Mouse (Mus musculus): Measurements from ENCODE around the gene Atg5. TPM values are rescaled to one million over a fixed set of nuclear protein-coding genes. Genes with fewer than 3 reads are reported as not detected.
A peak's percentile ranks its signal among the peaks of the same experiment; 100 is the strongest.

Atg5 gene
- polyA plus RNA-seq, 1 experiment from 2014 or later = 60.4 TPM

DNA sequence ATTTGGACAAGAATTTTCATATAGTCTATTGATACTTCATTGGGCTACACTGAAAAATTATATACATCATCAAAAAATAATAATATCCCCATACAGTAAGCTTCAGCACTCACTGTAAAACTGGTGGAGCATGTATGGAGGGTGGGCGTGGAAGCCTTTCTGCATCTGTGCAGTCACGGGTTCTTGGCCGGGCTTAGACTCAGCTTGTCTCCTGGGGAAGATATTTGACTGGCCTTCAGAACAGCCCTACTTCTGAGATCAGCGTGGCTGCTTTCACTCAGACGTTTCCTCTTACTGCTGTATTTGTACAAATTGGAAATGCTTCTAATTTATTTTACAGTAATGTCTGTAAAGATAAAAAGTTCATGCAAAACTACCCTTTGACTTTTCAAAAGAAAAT is 71.2 kb downstream of the Atg5 start:
- 82% methylated on average over 5 of the region's 5 CpGs for WGBS
- Histone ChIP-seq H3K36me3 (ENCODE audit: control insufficient read depth, insufficient read depth, low read length) (no peaks in the 10 kb centered on the region), H3K9me3 (ENCODE audit: control insufficient read depth, low read length) (no peaks in the 10 kb centered on the region), H3K27me3 (ENCODE audit: control insufficient read depth, insufficient read depth, low read length) (no peaks in the 10 kb centered on the region), H3K27ac (ENCODE audit: low read depth, low read length) (no peak overlapping the region), H3K9ac (ENCODE audit: low read length) (no peak overlapping the region), H3K4me1 (ENCODE audit: control insufficient read depth, insufficient read depth, low read length) (0 out of 2 replicates have a peak, but pooled peaks cover 4% of the 10 kb centered on the region), H3K4me2 (no peak overlapping the region), H3K4me3 (ENCODE audit: low read depth, low read length) (no peak overlapping the region)
- DNase-seq (ENCODE audit: low spot score, missing footprints) = no peak
- ATAC-seq (ENCODE audit: low FRiP score) = no peak

DNA sequence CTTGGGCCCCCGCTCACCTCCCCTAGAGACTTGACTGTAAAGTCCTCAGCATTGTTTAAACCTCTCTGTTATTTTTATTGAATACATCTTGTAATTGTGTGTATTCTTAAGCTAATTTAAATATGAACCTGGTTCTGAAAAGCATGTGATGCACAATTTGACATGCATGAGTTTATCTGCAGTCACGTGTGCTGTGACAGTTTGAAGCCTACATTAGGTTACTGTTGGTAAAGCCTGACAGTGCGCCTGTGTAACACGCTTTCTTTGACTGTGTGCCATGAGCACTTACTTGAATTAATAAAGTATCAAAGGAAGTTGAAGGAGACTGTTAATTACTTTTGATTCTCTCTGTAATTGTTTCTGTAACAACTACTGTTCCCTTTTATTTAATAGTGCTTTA is 72.8 kb downstream of the Atg5 start:
- no peak overlapping the region for H3K9ac ChIP-seq (ENCODE audit: low read length)
- peak; percentile 71 for DNase-seq (ENCODE audit: low spot score, missing footprints)
- no peak overlapping the region for H3K4me2 ChIP-seq
- 89% methylated on average over 4 of the region's 4 CpGs for WGBS
- H3K36me3 ChIP-seq (ENCODE audit: control insufficient read depth, insufficient read depth, low read length) = no peaks in the 10 kb centered on the region
- H3K9me3 ChIP-seq (ENCODE audit: control insufficient read depth, low read length) = no peaks in the 10 kb centered on the region
- ATAC-seq (ENCODE audit: low FRiP score) = no peak
- H3K4me3 ChIP-seq (ENCODE audit: low read depth, low read length) = no peak overlapping the region
- H3K27me3 ChIP-seq (ENCODE audit: control insufficient read depth, insufficient read depth, low read length) = no peaks in the 10 kb centered on the region
- 0 out of 2 replicates have a peak, but pooled peaks cover 4% of the 10 kb centered on the region for H3K4me1 ChIP-seq (ENCODE audit: control insufficient read depth, insufficient read depth, low read length)
- no peak overlapping the region for H3K27ac ChIP-seq (ENCODE audit: low read depth, low read length)

DNA sequence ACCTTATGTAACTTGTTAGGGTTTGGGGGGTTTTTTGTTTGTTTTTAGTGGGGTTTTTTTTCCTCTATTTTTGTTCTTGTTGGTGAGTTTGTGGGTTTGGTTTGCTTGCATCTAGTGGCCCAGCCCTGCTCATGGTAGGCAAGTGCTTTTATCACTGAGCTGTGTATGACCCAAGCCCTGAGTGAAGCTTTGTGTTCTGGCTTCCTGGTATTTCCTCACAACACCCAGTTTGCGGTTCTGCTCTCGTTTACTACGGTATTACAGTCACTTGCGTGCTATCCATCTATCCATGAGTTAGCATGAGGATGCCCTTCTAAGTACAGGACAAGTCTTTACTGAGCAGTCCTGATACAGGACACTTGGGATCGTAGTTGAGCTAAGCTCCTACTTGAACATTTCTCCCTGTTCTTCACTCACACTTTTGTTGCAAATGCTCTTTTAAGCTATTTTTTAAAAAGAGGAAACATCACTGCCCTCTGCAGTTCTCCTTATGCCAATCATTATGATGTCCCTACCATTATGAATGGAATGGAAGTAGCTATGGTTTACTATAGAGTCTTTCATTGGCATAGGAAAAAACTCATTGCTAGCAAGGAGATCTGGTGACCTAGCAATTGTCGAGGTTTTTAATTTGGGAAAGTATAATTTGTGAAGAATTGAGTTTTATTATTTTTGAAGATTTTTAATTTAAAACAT is 73.8 kb downstream of the Atg5 start:
- no peaks in the 10 kb centered on the region for H3K36me3 ChIP-seq (ENCODE audit: control insufficient read depth, insufficient read depth, low read length)
- no peak overlapping the region for H3K4me3 ChIP-seq (ENCODE audit: low read depth, low read length)
- WGBS = 96% methylated on average over 6 of the region's 6 CpGs
- H3K27me3 ChIP-seq (ENCODE audit: control insufficient read depth, insufficient read depth, low read length) = no peaks in the 10 kb centered on the region
- H3K9ac ChIP-seq (ENCODE audit: low read length) = no peak overlapping the region
- 0 out of 2 replicates have a peak, but pooled peaks cover 4% of the 10 kb centered on the region for H3K4me1 ChIP-seq (ENCODE audit: control insufficient read depth, insufficient read depth, low read length)
- DNase-seq (ENCODE audit: low spot score, missing footprints) (peak; percentile 60), ATAC-seq (ENCODE audit: low FRiP score) (no peak)
- no peak overlapping the region for H3K27ac ChIP-seq (ENCODE audit: low read depth, low read length)
- no peaks in the 10 kb centered on the region for H3K9me3 ChIP-seq (ENCODE audit: control insufficient read depth, low read length)
- H3K4me2 ChIP-seq = no peak overlapping the region

DNA sequence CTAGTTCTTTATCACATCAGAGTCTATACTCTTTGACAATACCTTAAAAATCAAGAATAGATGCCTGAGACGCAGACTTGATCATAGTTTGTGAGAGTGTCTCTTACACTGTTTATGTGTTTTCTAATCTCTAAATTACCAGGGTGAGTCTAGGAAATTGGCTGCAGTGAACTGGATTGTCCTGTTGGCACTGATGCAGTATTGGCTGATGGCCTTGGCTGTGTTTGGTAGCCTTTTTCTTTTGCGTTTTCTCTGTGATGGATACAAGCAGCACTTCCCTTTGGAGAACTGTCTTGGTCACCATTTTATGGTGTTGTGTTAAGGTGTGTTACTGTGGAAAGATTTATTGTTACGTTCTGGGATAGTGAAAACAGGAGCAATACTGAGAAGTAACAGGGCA is 75.2 kb downstream of the Atg5 start:
- 91% methylated on average over 3 of the region's 3 CpGs for WGBS
- no peak for ATAC-seq (ENCODE audit: low FRiP score)

DNA sequence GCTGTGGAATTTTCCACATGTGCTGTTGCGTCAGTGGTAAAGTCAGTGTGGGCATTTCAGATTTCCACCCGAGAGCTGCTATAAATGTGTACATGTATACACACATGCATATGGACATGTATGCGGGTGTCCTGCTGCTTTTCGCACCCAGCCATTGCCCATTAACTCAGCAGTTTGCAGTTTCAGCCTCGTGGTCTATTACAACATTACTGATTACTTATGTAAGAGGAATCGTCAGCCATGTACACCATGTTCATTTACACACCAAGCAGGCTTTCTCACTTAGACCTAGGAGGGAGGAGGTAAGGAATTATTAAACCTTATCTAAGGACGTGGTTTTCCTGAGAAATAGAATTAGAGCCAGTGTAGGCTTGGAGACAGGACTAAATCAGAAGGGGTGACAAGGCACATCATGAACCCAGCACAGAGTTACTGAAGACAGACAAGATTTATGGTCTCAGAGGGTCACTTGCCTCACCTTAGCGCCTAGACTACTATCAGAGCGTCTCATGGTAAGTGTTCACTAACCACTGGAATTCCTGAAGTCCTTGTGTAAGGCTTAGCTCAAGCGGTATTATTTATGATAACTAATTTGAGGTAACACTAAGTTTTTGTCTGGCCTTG is 79.5 kb downstream of the Atg5 start:
- ATAC-seq (ENCODE audit: low FRiP score) (no peak), DNase-seq (ENCODE audit: low spot score, missing footprints) (peak; percentile 67)
- Histone ChIP-seq H3K27me3 (ENCODE audit: control insufficient read depth, insufficient read depth, low read length) (no peaks in the 10 kb centered on the region), H3K9me3 (ENCODE audit: control insufficient read depth, low read length) (no peaks in the 10 kb centered on the region), H3K9ac (ENCODE audit: low read length) (no peak overlapping the region), H3K4me2 (no peak overlapping the region), H3K36me3 (ENCODE audit: control insufficient read depth, insufficient read depth, low read length) (no peaks in the 10 kb centered on the region), H3K4me1 (ENCODE audit: control insufficient read depth, insufficient read depth, low read length) (no peaks in the 10 kb centered on the region), H3K4me3 (ENCODE audit: low read depth, low read length) (no peak overlapping the region), H3K27ac (ENCODE audit: low read depth, low read length) (no peak overlapping the region)
- WGBS = 94% methylated on average over 10 of the region's 10 CpGs

More for the DNA sequence above, 75.2 kb downstream of the Atg5 start:
- H3K27me3 ChIP-seq (ENCODE audit: control insufficient read depth, insufficient read depth, low read length) = no peaks in the 10 kb centered on the region
- 0 out of 2 replicates have a peak, but pooled peaks cover 3% of the 10 kb centered on the region for H3K4me1 ChIP-seq (ENCODE audit: control insufficient read depth, insufficient read depth, low read length)
- H3K4me2 ChIP-seq = no peak overlapping the region
- no peak overlapping the region for H3K9ac ChIP-seq (ENCODE audit: low read length)
- H3K36me3 ChIP-seq (ENCODE audit: control insufficient read depth, insufficient read depth, low read length) = no peaks in the 10 kb centered on the region
- H3K9me3 ChIP-seq (ENCODE audit: control insufficient read depth, low read length) = no peaks in the 10 kb centered on the region
- H3K4me3 ChIP-seq (ENCODE audit: low read depth, low read length) = no peak overlapping the region
- no peak overlapping the region for H3K27ac ChIP-seq (ENCODE audit: low read depth, low read length)
- peak; percentile 14 for DNase-seq (ENCODE audit: low spot score, missing footprints)

DNA sequence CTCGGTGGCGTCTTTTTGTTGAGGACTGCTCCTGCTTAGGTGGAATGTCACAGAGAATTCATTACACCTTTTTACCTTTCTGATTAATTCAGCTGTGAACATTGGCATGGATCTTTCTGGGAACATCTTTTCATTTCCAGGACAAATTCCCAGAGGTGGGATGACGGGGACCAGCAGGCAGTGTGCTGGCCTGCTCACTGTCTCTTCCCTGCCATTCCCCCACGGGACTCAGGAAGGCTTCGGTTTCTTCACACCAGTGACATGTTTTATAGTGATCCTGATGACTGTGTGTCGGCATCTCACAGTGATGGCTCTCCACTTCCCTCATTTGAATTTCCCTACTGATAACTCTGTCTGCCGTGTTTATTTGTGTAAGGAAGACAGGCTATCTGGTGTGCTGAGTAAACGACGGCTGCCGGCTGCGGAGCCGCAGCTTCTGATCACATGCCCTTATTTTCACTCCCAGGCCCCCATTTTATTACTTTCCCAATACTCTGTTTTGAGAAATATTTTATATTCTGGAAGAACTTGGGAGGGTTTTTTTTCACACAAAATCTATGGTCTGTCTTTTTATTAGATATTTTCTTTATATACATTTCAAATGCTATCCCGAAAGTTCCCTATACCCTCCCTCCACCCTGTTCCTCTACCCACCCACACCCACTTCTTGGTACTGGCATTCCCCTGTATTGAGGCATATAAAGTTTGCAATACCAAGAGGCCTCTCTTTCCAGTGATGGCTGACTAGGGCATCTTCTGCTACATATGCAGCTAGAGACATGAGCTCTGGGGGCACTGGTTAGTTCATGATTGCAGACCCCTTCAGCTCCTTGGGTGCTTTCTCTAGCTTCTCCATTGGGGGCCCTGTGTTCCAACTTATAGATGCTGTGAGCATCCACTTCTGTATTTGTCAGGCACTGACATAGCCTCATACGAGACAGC is 80.6 kb downstream of the Atg5 start:
- H3K9ac ChIP-seq (ENCODE audit: low read length) = no peak overlapping the region
- H3K27ac ChIP-seq (ENCODE audit: low read depth, low read length) = no peak overlapping the region
- no peaks in the 10 kb centered on the region for H3K36me3 ChIP-seq (ENCODE audit: control insufficient read depth, insufficient read depth, low read length)
- no peak overlapping the region for H3K4me3 ChIP-seq (ENCODE audit: low read depth, low read length)
- H3K4me1 ChIP-seq (ENCODE audit: control insufficient read depth, insufficient read depth, low read length) = no peaks in the 10 kb centered on the region
- no peak overlapping the region for H3K4me2 ChIP-seq
- ATAC-seq (ENCODE audit: low FRiP score) = no peak
- WGBS = 86% methylated on average over 14 of the region's 14 CpGs
- no peaks in the 10 kb centered on the region for H3K27me3 ChIP-seq (ENCODE audit: control insufficient read depth, insufficient read depth, low read length)
- no peaks in the 10 kb centered on the region for H3K9me3 ChIP-seq (ENCODE audit: control insufficient read depth, low read length)
- peak; percentile 70 for DNase-seq (ENCODE audit: low spot score, missing footprints)

DNA sequence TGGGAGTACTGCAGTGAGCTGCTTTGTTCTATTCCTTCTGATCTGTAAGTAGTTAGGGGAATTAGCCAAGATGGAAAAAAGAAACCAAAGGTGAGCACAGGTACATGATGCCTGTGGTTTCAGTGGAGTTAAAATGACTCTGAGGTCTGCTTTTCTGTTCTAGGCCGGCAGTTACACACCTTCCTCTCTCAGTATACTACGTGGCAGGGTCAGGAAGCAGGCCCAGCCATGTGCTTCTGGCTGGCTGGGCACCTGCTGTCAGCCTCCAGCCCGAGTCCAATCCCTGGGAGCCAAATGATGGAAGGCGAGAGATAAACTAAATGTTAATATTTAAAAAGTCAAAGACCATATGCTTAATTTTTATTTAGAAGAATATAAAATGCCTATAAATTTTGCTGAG is 85.3 kb downstream of the Atg5 start:
- DNase-seq (ENCODE audit: low spot score, missing footprints) = peak; percentile 45
- no peak overlapping the region for H3K9ac ChIP-seq (ENCODE audit: low read length)
- H3K36me3 ChIP-seq (ENCODE audit: control insufficient read depth, insufficient read depth, low read length) = no peaks in the 10 kb centered on the region
- no peak for ATAC-seq (ENCODE audit: low FRiP score)
- no peaks in the 10 kb centered on the region for H3K9me3 ChIP-seq (ENCODE audit: control insufficient read depth, low read length)
- no peak overlapping the region for H3K4me3 ChIP-seq (ENCODE audit: low read depth, low read length)
- H3K27ac ChIP-seq (ENCODE audit: low read depth, low read length) = no peak overlapping the region
- no peak overlapping the region for H3K4me2 ChIP-seq
- 80% methylated on average over 4 of the region's 4 CpGs for WGBS
- no peaks in the 10 kb centered on the region for H3K4me1 ChIP-seq (ENCODE audit: control insufficient read depth, insufficient read depth, low read length)
- H3K27me3 ChIP-seq (ENCODE audit: control insufficient read depth, insufficient read depth, low read length) = no peaks in the 10 kb centered on the region

DNA sequence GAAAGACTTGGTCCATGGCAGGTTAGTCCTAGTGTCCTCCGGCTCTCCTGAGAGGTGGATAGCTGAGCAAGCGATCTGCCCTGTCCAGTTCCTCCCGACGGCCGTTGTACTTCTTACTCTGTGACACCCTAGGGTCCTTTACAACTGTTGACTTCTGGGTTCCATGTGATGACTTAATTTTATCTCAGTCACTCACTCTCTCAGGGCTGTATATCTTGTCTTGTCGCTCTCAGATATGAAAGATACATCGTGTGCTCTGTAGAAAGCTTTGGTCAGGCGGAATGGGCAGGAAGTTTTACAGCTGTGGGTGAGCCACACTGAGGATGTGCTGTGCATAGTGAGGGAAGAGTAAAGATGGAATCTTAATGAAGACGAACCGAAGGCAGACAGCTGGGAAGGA is 86.2 kb downstream of the Atg5 start:
- no peak for ATAC-seq (ENCODE audit: low FRiP score)
- WGBS = 90% methylated on average over 10 of the region's 10 CpGs
- DNase-seq (ENCODE audit: low spot score, missing footprints) = peak; percentile 49
- no peak overlapping the region for H3K4me2 ChIP-seq
- H3K9ac ChIP-seq (ENCODE audit: low read length) = no peak overlapping the region
- H3K4me3 ChIP-seq (ENCODE audit: low read depth, low read length) = no peak overlapping the region
- H3K36me3 ChIP-seq (ENCODE audit: control insufficient read depth, insufficient read depth, low read length) = no peaks in the 10 kb centered on the region
- no peaks in the 10 kb centered on the region for H3K9me3 ChIP-seq (ENCODE audit: control insufficient read depth, low read length)
- no peaks in the 10 kb centered on the region for H3K4me1 ChIP-seq (ENCODE audit: control insufficient read depth, insufficient read depth, low read length)
- H3K27me3 ChIP-seq (ENCODE audit: control insufficient read depth, insufficient read depth, low read length) = no peaks in the 10 kb centered on the region
- H3K27ac ChIP-seq (ENCODE audit: low read depth, low read length) = no peak overlapping the region

DNA sequence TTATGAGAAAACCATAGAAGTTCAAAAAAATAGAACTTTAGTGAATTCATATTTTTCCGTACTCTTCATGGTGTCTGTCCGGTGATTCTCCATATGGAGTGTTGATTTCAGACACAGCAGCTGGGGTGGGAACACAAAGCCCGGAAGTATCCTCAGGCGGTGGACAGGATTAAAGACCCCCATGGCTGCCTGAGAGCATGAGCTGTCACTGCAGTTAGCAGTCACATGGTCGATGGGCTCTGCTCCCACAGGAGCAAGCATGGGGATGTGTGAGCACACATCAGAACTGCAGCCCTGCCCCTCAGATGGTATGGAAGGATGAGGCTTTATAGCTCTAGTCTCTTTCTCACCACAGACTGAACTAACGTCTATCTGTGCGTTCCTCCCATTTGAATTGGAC is 87.1 kb downstream of the Atg5 start:
- DNase-seq (ENCODE audit: low spot score, missing footprints) = peak; percentile 85
- Histone ChIP-seq H3K4me2 (no peak overlapping the region), H3K9me3 (ENCODE audit: control insufficient read depth, low read length) (no peaks in the 10 kb centered on the region), H3K9ac (ENCODE audit: low read length) (no peak overlapping the region), H3K36me3 (ENCODE audit: control insufficient read depth, insufficient read depth, low read length) (no peaks in the 10 kb centered on the region), H3K4me1 (ENCODE audit: control insufficient read depth, insufficient read depth, low read length) (no peaks in the 10 kb centered on the region), H3K4me3 (ENCODE audit: low read depth, low read length) (no peak overlapping the region), H3K27ac (ENCODE audit: low read depth, low read length) (no peak overlapping the region), H3K27me3 (ENCODE audit: control insufficient read depth, insufficient read depth, low read length) (no peaks in the 10 kb centered on the region)
- 70% methylated on average over 7 of the region's 7 CpGs for WGBS
- no peak for ATAC-seq (ENCODE audit: low FRiP score)

Data from midbrain, embryonic 11.5 days (tissue).